Mouse (Mus musculus): ENCODE results near the gene Usp22. TPM values are rescaled to one million over a fixed set of nuclear protein-coding genes. Genes with fewer than 3 reads are reported as not detected.
"Not testable (repeated sequence)": the region's sequence is repeated elsewhere in the genome, so short reads cannot be mapped to it uniquely, and the experiment has no call there.

Usp22 gene
- total RNA-seq, 2 experiments from 2014 or later: 13.4 to 16.7 TPM

GRCm38 (mm10) chr11:61176321-61176720 is 1.5 kb upstream of the Usp22 start:
- no peak for DNase-seq
- no peak overlapping the region for H3K4me3 ChIP-seq
- intact Hi-C loops (cut with DNase I): loop anchor here (5.0 kb wide), 1 partner anchor 91 kb away; the partner anchor contains the start of gene Aldh3a2
- TF ChIP-seq CTCF (IDR thresholded peaks at IDR 0.05): no peak
- peak overlapping the region; percentile 79; the same call in 1 of the 2 replicates for H3K27ac ChIP-seq

GRCm38 (mm10) chr11:61175778-61176177 is 923 bp upstream of the Usp22 start:
- H3K4me3 ChIP-seq: peak overlapping the region; percentile 67

GRCm38 (mm10) chr11:61174291-61174820 is 499 bp downstream of the Usp22 start:
- peak overlapping the region; percentile 100 for H3K4me3 ChIP-seq
- DNase-seq: peak; percentile 73
- intact Hi-C loops (cut with DNase I): no loop called here
- H3K27ac ChIP-seq: peak overlapping the region; percentile 98
- peak; percentile 15; the same call in 1 of the 2 replicates for TF ChIP-seq CTCF (IDR thresholded peaks at IDR 0.05)

More at GRCm38 (mm10) chr11:61175778-61176177, 923 bp upstream of the Usp22 start:
- intact Hi-C loops (cut with DNase I): loop anchor here (5.0 kb wide), 1 partner anchor 92 kb away; the partner anchor contains the start of gene Aldh3a2
- no peak for TF ChIP-seq CTCF (IDR thresholded peaks at IDR 0.05)
- H3K27ac ChIP-seq: peak overlapping the region; percentile 79
- no peak for DNase-seq

GRCm38 (mm10) chr11:61173477-61173876 is 1.4 kb downstream of the Usp22 start:
- Histone ChIP-seq H3K4me3 (peak overlapping the region; percentile 100), H3K27ac (peak overlapping the region; percentile 98)
- DNase-seq; intact Hi-C loops (cut with DNase I): not testable (repeated sequence)

GRCm38 (mm10) chr11:61170184-61170583 is 4.7 kb downstream of the Usp22 start:
- H3K27ac ChIP-seq: no peak overlapping the region
- DNase-seq: no peak
- no peak overlapping the region for H3K4me3 ChIP-seq
- no peak for TF ChIP-seq CTCF (IDR thresholded peaks at IDR 0.05)
- intact Hi-C loops (cut with DNase I): no loop called here

GRCm38 (mm10) chr11:61164881-61165280 is 10.0 kb downstream of the Usp22 start:
- DNase-seq: no peak
- intact Hi-C loops (cut with DNase I): no loop called here
- TF ChIP-seq CTCF (IDR thresholded peaks at IDR 0.05): no peak

GRCm38 (mm10) chr11:61164366-61164765 is 10.5 kb downstream of the Usp22 start:
- TF ChIP-seq CTCF (IDR thresholded peaks at IDR 0.05): no peak
- Histone ChIP-seq H3K4me3 (no peak overlapping the region), H3K27ac (no peak overlapping the region)
- intact Hi-C loops (cut with DNase I): no loop called here
- no peak for DNase-seq

More at GRCm38 (mm10) chr11:61164881-61165280, 10.0 kb downstream of the Usp22 start:
- no peak overlapping the region for H3K27ac ChIP-seq
- H3K4me3 ChIP-seq: no peak overlapping the region

GRCm38 (mm10) chr11:61163341-61163740 is 11.5 kb downstream of the Usp22 start:
- intact Hi-C loops (cut with DNase I): no loop called here
- Histone ChIP-seq H3K27ac (no peak overlapping the region), H3K4me3 (no peak overlapping the region)
- no peak for TF ChIP-seq CTCF (IDR thresholded peaks at IDR 0.05)
- DNase-seq: no peak

GRCm38 (mm10) chr11:61162776-61163175 is 12.1 kb downstream of the Usp22 start:
- no peak overlapping the region for H3K27ac ChIP-seq
- no peak for TF ChIP-seq CTCF (IDR thresholded peaks at IDR 0.05)
- DNase-seq: no peak

GRCm38 (mm10) chr11:61161121-61161520 is 13.7 kb downstream of the Usp22 start:
- H3K4me3 ChIP-seq: no peak overlapping the region
- DNase-seq: no peak
- no peak for TF ChIP-seq CTCF (IDR thresholded peaks at IDR 0.05)
- no peak overlapping the region for H3K27ac ChIP-seq
- intact Hi-C loops (cut with DNase I): no loop called here

More at GRCm38 (mm10) chr11:61162776-61163175, 12.1 kb downstream of the Usp22 start:
- intact Hi-C loops (cut with DNase I): no loop called here
- no peak overlapping the region for H3K4me3 ChIP-seq

- no peak for DNase-seq
- Histone ChIP-seq H3K27ac (no peak overlapping the region), H3K4me3 (no peak overlapping the region)
- intact Hi-C loops (cut with DNase I): loop anchor here (5.0 kb wide), 1 partner anchor 53 kb away; no protein-coding TSS in a partner anchor
- TF ChIP-seq CTCF (IDR thresholded peaks at IDR 0.05): no peak
Measured at GRCm38 (mm10) chr11:61159796-61160732, 14.8 kb downstream of the Usp22 start.

- intact Hi-C loops (cut with DNase I): loop anchor here (5.0 kb wide), 1 partner anchor 51 kb away; no protein-coding TSS in a partner anchor
- TF ChIP-seq CTCF (IDR thresholded peaks at IDR 0.05): no peak
Measured at GRCm38 (mm10) chr11:61158141-61158540, 16.7 kb downstream of the Usp22 start.

GRCm38 (mm10) chr11:61155727-61156126 is 19.1 kb downstream of the Usp22 start:
- Histone ChIP-seq H3K4me3 (no peak overlapping the region), H3K27ac (no peak overlapping the region)
- peak; percentile 38 for DNase-seq
- peak; percentile 44 for TF ChIP-seq CTCF (IDR thresholded peaks at IDR 0.05)
- intact Hi-C loops (cut with DNase I): loop anchor here (5.0 kb wide), 1 partner anchor 48 kb away; no protein-coding TSS in a partner anchor

More at GRCm38 (mm10) chr11:61158141-61158540, 16.7 kb downstream of the Usp22 start:
- Histone ChIP-seq H3K4me3 (no peak overlapping the region), H3K27ac (no peak overlapping the region)
- DNase-seq: no peak
